In genomic region chrX:134307534-134308274, GRCm38 (mm10) we compare ENCODE assay signal across 7 mouse cellular contexts. TPM values are rescaled to one million over a fixed set of nuclear protein-coding genes. Genes with fewer than 3 reads are reported as not detected.
A peak's percentile ranks its signal among the peaks of the same experiment; 100 is the strongest.
DNase-seq lines count a peak whose midpoint lies in the region; ATAC-seq lines count a peak whose summit lies in the region.

Gene Cenpi, plus strand, starts transcription at chrX:134308084.

- peak; percentile 92 for DNase-seq in adrenal gland, postnatal 14 days
- peak; percentile 90 for DNase-seq in embryonic facial prominence, embryonic 11.5 days (ENCODE audit: low spot score)
- peak; percentile 99 for DNase-seq in heart, adult 11 months
- peak; percentile 86 for DNase-seq in kidney, adult 18-20 months
- peak; percentile 86 for DNase-seq in limb, embryonic 11.5 days (ENCODE audit: low spot score)
- DNase-seq in midbrain, embryonic 14.5 days = peak; percentile 92
- peak; percentile 79 to 81 for DNase-seq in spleen, adult 18-20 months

- no peak within 1 kb of the TSS for H3K27ac ChIP-seq in embryonic facial prominence, embryonic 11.5 days (replicated peaks; ENCODE audit: low read depth, low read length)
- H3K27ac ChIP-seq in limb, embryonic 11.5 days (replicated peaks; ENCODE audit: low read depth, low read length) = no peak within 1 kb of the TSS
- no peak within 1 kb of the TSS for H3K27ac ChIP-seq in midbrain, embryonic 14.5 days (replicated peaks; ENCODE audit: low read depth, low read length)

- no peaks in the 10 kb centered on the region for H3K36me3 ChIP-seq in embryonic facial prominence, embryonic 11.5 days (replicated peaks; ENCODE audit: control insufficient read depth, insufficient read depth, low read depth, low read length)
- no peaks in the 10 kb centered on the region for H3K36me3 ChIP-seq in limb, embryonic 11.5 days (ENCODE audit: control insufficient read depth, insufficient read depth, low read length)
- H3K36me3 ChIP-seq in midbrain, embryonic 14.5 days (ENCODE audit: control insufficient read depth, insufficient read depth, low read length) = no peaks in the 10 kb centered on the region

- no peaks in the 10 kb centered on the region for H3K4me1 ChIP-seq in embryonic facial prominence, embryonic 11.5 days (ENCODE audit: control insufficient read depth, insufficient read depth, low read length)
- no peaks in the 10 kb centered on the region for H3K4me1 ChIP-seq in limb, embryonic 11.5 days (ENCODE audit: control insufficient read depth, insufficient read depth, low read length)
- H3K4me1 ChIP-seq in midbrain, embryonic 14.5 days (ENCODE audit: control insufficient read depth, insufficient read depth, low read length) = no peaks in the 10 kb centered on the region

- ATAC-seq in embryonic facial prominence, embryonic 11.5 days (replicated peaks; ENCODE audit: insufficient number of reproducible peaks, low FRiP score, low TSS enrichment, low read depth) = peak; percentile 93
- ATAC-seq in limb, embryonic 11.5 days (ENCODE audit: insufficient number of reproducible peaks, low FRiP score, low TSS enrichment, low read depth) = peak; percentile 95
- ATAC-seq in midbrain, embryonic 14.5 days (ENCODE audit: low FRiP score, low TSS enrichment) = peak; percentile 92

- WGBS in embryonic facial prominence, embryonic 11.5 days = 19% methylated on average over 36 of the region's 36 CpGs
- 21% methylated on average over 36 of the region's 36 CpGs for WGBS in limb, embryonic 11.5 days
- WGBS in midbrain, embryonic 14.5 days = 21% methylated on average over 36 of the region's 36 CpGs

- H3K9ac ChIP-seq in embryonic facial prominence, embryonic 11.5 days (replicated peaks; ENCODE audit: low read length) = peak within 1 kb of the TSS; percentile 54
- peak within 1 kb of the TSS; percentile 30; the same call in 1 of the 2 replicates for H3K9ac ChIP-seq in limb, embryonic 11.5 days (ENCODE audit: low read length)
- H3K9ac ChIP-seq in midbrain, embryonic 14.5 days (replicated peaks; ENCODE audit: low read length) = peak within 1 kb of the TSS; percentile 36; the same call in 1 of the 2 replicates

- H3K9me3 ChIP-seq in embryonic facial prominence, embryonic 11.5 days (replicated peaks; ENCODE audit: control insufficient read depth, low read length) = no peaks in the 10 kb centered on the region
- no peaks in the 10 kb centered on the region for H3K9me3 ChIP-seq in limb, embryonic 11.5 days (ENCODE audit: control insufficient read depth, low read length)
- H3K9me3 ChIP-seq in midbrain, embryonic 14.5 days (ENCODE audit: control insufficient read depth, low read length) = no peaks in the 10 kb centered on the region

- peak within 1 kb of the TSS; percentile 37 for H3K4me3 ChIP-seq in embryonic facial prominence, embryonic 11.5 days (ENCODE audit: low read depth, low read length)
- peak within 1 kb of the TSS; percentile 36 for H3K4me3 ChIP-seq in limb, embryonic 11.5 days (ENCODE audit: low read depth, low read length)
- H3K4me3 ChIP-seq in midbrain, embryonic 14.5 days (replicated peaks; ENCODE audit: low read depth, low read length) = peak within 1 kb of the TSS; percentile 36

- H3K27me3 ChIP-seq in embryonic facial prominence, embryonic 11.5 days (ENCODE audit: control insufficient read depth, insufficient read depth, low read length) = no peaks in the 10 kb centered on the region
- no peaks in the 10 kb centered on the region for H3K27me3 ChIP-seq in limb, embryonic 11.5 days (ENCODE audit: control insufficient read depth, insufficient read depth, low read length)
- no peaks in the 10 kb centered on the region for H3K27me3 ChIP-seq in midbrain, embryonic 14.5 days (ENCODE audit: control insufficient read depth, insufficient read depth, low read length)

- H3K4me2 ChIP-seq in embryonic facial prominence, embryonic 11.5 days (ENCODE audit: low read depth, low read length) = peak within 1 kb of the TSS; percentile 23
- peak within 1 kb of the TSS; percentile 39 for H3K4me2 ChIP-seq in limb, embryonic 11.5 days (ENCODE audit: low read depth, severe bottlenecking)
- peak within 1 kb of the TSS; percentile 57 for H3K4me2 ChIP-seq in midbrain, embryonic 14.5 days (ENCODE audit: low read length)

RNA-seq across cellular contexts. Expression of gene Cenpi, which starts in this region (rescaled TPM):
- 7.6 TPM in 2 replicates for total RNA-seq in adrenal gland, postnatal 14 days (2021)
- 27.9 and 35.1 TPM in 2 replicates for polyA plus RNA-seq in embryonic facial prominence, embryonic 11.5 days (2014; fragmentation: Nextera tagmentation; extraction: Ambion mirVana)
- 36.4 and 37.9 TPM in 2 replicates for polyA plus RNA-seq in limb, embryonic 11.5 days (2014; fragmentation: Nextera tagmentation; extraction: Ambion mirVana)
- polyA plus RNA-seq in midbrain, embryonic 14.5 days (2014; fragmentation: Nextera tagmentation; extraction: Ambion mirVana) = 5.7 and 8.6 TPM in 2 replicates
